Mouse (Mus musculus): Measurements from ENCODE around the gene 1520401A03Rik. TPM values are rescaled to one million over a fixed set of nuclear protein-coding genes. Genes with fewer than 3 reads are reported as not detected.

The 1520401A03Rik gene
- total and polyA plus RNA-seq, 3 experiments: 0.08 TPM; not detected in 2

DNA sequence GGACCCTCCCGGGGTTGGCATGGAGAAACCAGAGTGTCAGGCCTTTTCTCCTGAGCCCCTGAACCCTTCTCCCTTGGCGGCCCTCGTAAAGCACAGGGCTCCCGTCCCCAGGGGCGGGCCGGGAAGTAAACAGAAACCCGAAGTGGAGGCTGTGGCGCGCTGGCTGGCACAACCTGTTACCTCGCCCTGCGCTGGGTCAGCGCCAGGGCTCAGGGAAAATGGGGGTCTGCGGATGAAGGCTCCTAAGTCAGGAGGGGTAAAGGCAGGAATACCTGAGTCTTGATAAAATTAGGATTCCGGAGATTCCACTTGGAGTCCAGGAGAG is 61.7 kb downstream of the 1520401A03Rik start:
- no peak for DNase-seq (ENCODE audit: extremely low read depth)
- H3K9ac ChIP-seq (ENCODE audit: insufficient read depth, low read depth): no peak overlapping the region
- no peak overlapping the region for H3K4me3 ChIP-seq (replicated peaks in 1 of 3; ENCODE audit: low read depth in 2 of 3, low read length in 2 of 3, poor library complexity in 1 of 3)
- H3K27ac ChIP-seq (ENCODE audit: insufficient read depth, low read depth): no peak overlapping the region
- H3K4me1 ChIP-seq (ENCODE audit: control insufficient read depth in 1 of 2, insufficient read depth in 2 of 2): peaks cover 7 to 12% of the 10 kb centered on the region in 2 experiments; a peak in 3 of 4 replicates
- H3K4me2 ChIP-seq (ENCODE audit: insufficient read depth, low read depth, poor library complexity, severe bottlenecking): peak overlapping the region; percentile 29; the same call in 1 of the 2 replicates
- TF ChIP-seq JUN (IDR thresholded peaks at IDR 0.05; ENCODE audit: insufficient read depth, low read depth, low read length): no peak
- TF ChIP-seq MAX (IDR thresholded peaks at IDR 0.05; ENCODE audit: low read length): no peak
- TF ChIP-seq CHD1 (IDR thresholded peaks at IDR 0.05; ENCODE audit: low read depth, low read length): no peak
- no peak for TF ChIP-seq PAX5 (IDR thresholded peaks at IDR 0.05; ENCODE audit: low read length)
- TF ChIP-seq NRF1 (IDR thresholded peaks at IDR 0.05; ENCODE audit: low read depth, low read length): no peak
- no peak for TF ChIP-seq CTCF (conservative IDR thresholded peaks at IDR 0.05 in 1 of 2, IDR thresholded peaks at IDR 0.05 in 1 of 2; ENCODE audit: low read depth in 2 of 2, low read length in 2 of 2)
- no peak for TF ChIP-seq ZKSCAN1 (IDR thresholded peaks at IDR 0.05; ENCODE audit: borderline replicate concordance, low read depth, low read length)
- no peak for TF ChIP-seq CHD2 (IDR thresholded peaks at IDR 0.05; ENCODE audit: low read length)
- TF ChIP-seq MAZ (IDR thresholded peaks at IDR 0.05; ENCODE audit: low read depth, low read length): no peak
- no peak for TF ChIP-seq POLR2A (IDR thresholded peaks at IDR 0.05; ENCODE audit: low read depth, low read length)
- no peak for TF ChIP-seq RCOR1 (conservative IDR thresholded peaks at IDR 0.05; ENCODE audit: low read depth, low read length)
- TF ChIP-seq UBTF (IDR thresholded peaks at IDR 0.05; ENCODE audit: low read depth, low read length): no peak
- no peak for TF ChIP-seq JUND (conservative IDR thresholded peaks at IDR 0.05; ENCODE audit: low read depth, low read length)
- in situ Hi-C loops (cut with MboI; ENCODE audit: low pct_ligation_motif_present, low pct_unique_long_range_greater_than_20kb, low sequenced_read_pairs): loop anchor here (5.0 to 10.0 kb wide), 2 partner anchors 41 to 304 kb away; no protein-coding TSS in a partner anchor
- peaks cover 70% of the 10 kb centered on the region for H3K27me3 ChIP-seq (replicated peaks)
- dilution Hi-C loops (cut with MboI; ENCODE audit: extremely low pct_ligation_motif_present, extremely low pct_unique_long_range_greater_than_20kb, low sequenced_read_pairs): no loop called here
- H3K36me3 ChIP-seq (replicated peaks in 1 of 2; ENCODE audit: control insufficient read depth in 1 of 2, insufficient read depth in 1 of 2, low read length in 1 of 2): peaks cover 0 to 7% of the 10 kb centered on the region in 2 experiments
- H3K79me2 ChIP-seq (replicated peaks; ENCODE audit: control insufficient read depth, extremely low read depth, insufficient read depth, poor library complexity, severe bottlenecking): no peaks in the 10 kb centered on the region
- peaks cover 3% of the 10 kb centered on the region for H3K9me3 ChIP-seq (replicated peaks; ENCODE audit: low read length)

DNA sequence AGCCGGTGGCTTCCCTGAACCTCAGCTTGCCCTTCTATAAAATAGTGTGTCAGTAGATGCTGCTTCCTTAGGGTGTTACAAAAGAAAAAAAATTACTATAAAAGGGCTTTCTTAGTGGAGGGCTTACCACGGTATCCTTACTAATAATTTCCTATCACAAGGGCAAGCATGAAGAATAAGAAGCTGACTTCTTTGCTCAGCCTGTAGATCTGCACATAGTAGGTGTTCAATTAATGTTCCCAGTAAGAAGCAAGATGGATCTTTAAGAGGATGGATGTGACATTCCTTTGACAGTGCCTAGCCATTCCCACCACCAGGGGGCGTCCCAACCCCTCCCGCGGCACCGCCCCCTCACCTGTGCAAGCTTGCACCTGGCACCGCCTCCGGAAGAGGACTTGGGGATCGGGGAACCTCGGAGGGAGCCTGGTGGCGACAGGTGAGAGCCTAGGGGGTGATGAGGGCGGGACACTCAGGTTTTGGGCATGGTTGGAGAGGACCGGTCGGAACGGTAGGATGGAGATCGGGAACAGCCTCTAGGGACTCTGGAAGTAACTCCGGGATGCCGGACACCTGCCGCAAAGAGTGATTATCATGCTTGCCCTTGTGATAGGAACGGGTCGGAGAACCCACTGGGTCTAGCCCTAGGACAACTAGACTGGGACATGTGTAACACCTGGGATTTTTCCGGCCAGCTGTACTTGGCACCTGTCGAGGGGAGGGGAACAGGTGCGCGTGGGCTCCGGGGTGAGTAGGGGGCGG is 62.3 kb downstream of the 1520401A03Rik start, which contains the start of gene Bicdl2:
Gene Bicdl2 (plus strand): TSS at position 390 of the 759 bp plus-strand sequence.
- Histone ChIP-seq H3K4me1 (ENCODE audit: control insufficient read depth in 1 of 2, insufficient read depth in 2 of 2) (peaks cover 7 to 12% of the 10 kb centered on the region in 2 experiments; a peak in 3 of 4 replicates), H3K9me3 (replicated peaks; ENCODE audit: low read length) (peaks cover 3% of the 10 kb centered on the region), H3K36me3 (replicated peaks in 1 of 2; ENCODE audit: control insufficient read depth in 1 of 2, insufficient read depth in 1 of 2, low read length in 1 of 2) (peaks cover 0 to 2% of the 10 kb centered on the region in 2 experiments), H3K79me2 (replicated peaks; ENCODE audit: control insufficient read depth, extremely low read depth, insufficient read depth, poor library complexity, severe bottlenecking) (no peaks in the 10 kb centered on the region), H3K27me3 (replicated peaks) (peaks cover 75% of the 10 kb centered on the region), H3K4me2 (ENCODE audit: insufficient read depth, low read depth, poor library complexity, severe bottlenecking) (peak within 1 kb of the TSS; percentile 29; the same call in 1 of the 2 replicates), H3K27ac (ENCODE audit: insufficient read depth, low read depth) (no peak within 1 kb of the TSS), H3K4me3 (replicated peaks in 1 of 3; ENCODE audit: low read depth in 2 of 3, low read length in 2 of 3, poor library complexity in 1 of 3) (no peak within 1 kb of the TSS), H3K9ac (ENCODE audit: insufficient read depth, low read depth) (no peak within 1 kb of the TSS)
- TF ChIP-seq SMC3 (IDR thresholded peaks at IDR 0.05; ENCODE audit: low read depth, low read length) (peak; percentile 60), RAD21 (IDR thresholded peaks at IDR 0.05; ENCODE audit: low read depth, low read length) (peak; percentile 22), POLR2A (IDR thresholded peaks at IDR 0.05; ENCODE audit: low read depth, low read length) (no peak), CTCF (conservative IDR thresholded peaks at IDR 0.05 in 1 of 2, IDR thresholded peaks at IDR 0.05 in 1 of 2; ENCODE audit: low read depth in 2 of 2, low read length in 2 of 2) (peak; percentile 37 to 71; a peak in 3 of 4 replicates), ZKSCAN1 (IDR thresholded peaks at IDR 0.05; ENCODE audit: borderline replicate concordance, low read depth, low read length) (peak; percentile 39; the same call in 1 of the 2 replicates), RCOR1 (conservative IDR thresholded peaks at IDR 0.05; ENCODE audit: low read depth, low read length) (no peak)
- dilution Hi-C loops (cut with MboI; ENCODE audit: extremely low pct_ligation_motif_present, extremely low pct_unique_long_range_greater_than_20kb, low sequenced_read_pairs) (no loop called here), in situ Hi-C loops (cut with MboI; ENCODE audit: low pct_ligation_motif_present, low pct_unique_long_range_greater_than_20kb, low sequenced_read_pairs) (loop anchor here (5.0 to 10.0 kb wide), 2 partner anchors 42 to 305 kb away; no protein-coding TSS in a partner anchor)
- no peak for DNase-seq (ENCODE audit: extremely low read depth)

Measured in CH12.LX (cell line).